Mouse (Mus musculus) brain, adult 2 months (tissue): ENCODE data around the gene Celf2.

Source experiments
- DNase-seq: peaks from one replicate; pipeline ENCODE4 v3.0.0; 2011; ENCODE audit warnings: low read depth, low spot score

The Celf2 gene

DNA sequence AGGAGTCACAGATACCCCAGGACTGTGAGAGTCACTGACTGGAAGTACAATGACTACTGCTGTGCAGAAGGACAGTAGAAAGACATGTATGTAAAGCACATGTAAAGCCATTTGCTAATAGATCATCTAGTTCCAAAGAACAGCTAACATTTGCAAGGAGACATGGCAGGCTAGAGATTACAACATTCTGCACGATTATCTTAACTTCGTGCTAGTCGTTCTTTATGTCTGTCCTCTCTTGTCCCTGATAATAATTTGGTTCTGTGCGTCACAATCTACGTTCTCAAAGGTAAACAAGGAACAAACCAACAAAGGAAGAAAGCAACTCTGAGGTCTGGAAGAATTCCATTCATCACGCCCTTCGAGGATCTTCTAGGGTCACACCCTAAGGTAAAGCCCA, 805.0 kb downstream of the Celf2 start:
- DNase-seq: no peak

- no peak for DNase-seq
Observed at GRCm38 (mm10) chr2:6696326-6696725, 813.0 kb downstream of the Celf2 start.

DNA sequence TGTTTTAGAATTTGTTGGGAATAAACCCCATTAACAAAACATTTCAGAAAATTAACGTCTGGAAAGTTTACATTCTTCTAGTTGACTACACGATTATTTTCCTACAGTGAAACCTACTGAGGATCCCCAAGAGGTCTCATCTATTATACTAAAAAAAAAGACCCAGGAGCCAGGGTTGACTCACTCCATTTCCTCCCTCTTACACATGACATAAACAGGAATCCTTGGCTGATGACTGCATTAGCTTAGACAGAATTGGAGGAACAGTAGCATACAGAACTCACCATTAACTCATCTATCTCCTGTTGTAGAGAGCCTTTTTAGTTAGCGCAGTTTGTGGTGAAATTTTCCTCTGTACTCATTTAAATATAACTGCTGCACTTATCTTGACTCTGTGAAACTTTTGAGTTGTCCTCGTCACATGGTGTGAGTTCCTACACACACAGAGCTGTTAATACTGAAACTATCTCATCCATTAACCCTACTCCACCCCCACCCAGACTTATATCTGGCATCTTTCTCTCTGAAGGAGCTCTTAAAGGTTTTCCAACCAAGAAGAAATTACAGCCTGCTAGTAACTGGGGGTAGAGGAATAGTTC, 813.9 kb downstream of the Celf2 start:
- peak; percentile 44 for DNase-seq

DNA sequence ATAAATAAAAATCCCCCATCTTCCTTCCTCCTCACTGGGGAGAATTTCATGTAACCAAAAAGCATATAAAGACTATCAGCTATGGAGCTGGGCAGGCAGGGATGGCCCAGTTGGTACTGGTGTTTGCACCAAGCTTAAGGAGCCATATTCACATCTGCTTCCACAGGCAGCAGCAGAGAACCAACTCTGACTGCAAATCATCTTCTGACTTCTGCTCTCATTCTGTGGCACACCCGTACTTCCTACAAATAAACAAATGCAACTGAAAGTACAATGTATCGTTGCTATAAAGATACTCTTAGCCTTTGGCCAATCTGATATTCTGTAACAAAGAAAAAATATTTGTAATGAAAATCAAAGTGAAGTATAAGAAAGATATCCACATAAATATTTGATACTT, 819.7 kb downstream of the Celf2 start:
- DNase-seq: no peak

GRCm38 (mm10) chr2:6678231-6678630, 831.1 kb downstream of the Celf2 start:
- DNase-seq: no peak

- DNase-seq: no peak
Observed at GRCm38 (mm10) chr2:6677457-6677856, 831.9 kb downstream of the Celf2 start.

DNA sequence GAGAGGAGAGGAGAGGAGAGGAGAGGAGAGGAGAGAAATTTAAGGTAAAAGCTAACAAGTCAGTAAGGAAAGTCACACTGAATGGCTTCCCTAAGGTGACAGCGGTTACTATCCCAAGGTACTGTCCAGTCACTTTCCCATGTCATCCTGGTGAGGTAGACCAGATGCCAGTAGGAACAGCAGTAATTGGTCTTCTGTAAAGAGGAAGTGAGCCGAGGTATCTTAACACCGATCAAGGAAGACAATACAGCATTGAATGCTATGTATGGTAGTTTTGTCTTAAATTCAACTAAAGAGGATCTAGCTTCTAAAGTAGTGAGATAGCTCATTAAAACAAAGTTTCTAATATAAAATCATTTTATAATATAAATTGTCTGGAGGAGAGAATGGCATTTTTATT, 835.0 kb downstream of the Celf2 start:
- DNase-seq: no peak

- no peak for DNase-seq
Observed at GRCm38 (mm10) chr2:6673418-6673817, 835.9 kb downstream of the Celf2 start.

- DNase-seq: peak; percentile 85
Observed at GRCm38 (mm10) chr2:6667611-6668010, 841.8 kb downstream of the Celf2 start.

DNA sequence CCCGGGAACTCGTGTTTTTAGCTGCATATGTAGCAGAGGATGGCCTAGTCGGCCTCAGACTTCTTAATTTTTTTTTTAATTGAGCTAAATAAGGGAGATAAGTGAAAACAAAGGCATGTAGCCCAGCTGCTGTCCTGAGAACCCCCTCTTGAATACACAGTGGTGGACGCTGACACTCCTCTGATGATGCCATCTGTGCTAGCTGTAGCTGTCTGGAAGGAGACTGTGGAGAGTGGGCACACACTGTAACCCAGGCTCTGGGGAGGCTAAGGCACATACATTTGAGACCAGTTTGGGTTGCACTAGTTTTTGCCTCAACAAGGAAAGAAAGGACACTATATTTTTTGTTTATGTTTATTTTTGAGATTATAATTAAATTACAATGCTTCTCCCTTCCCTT, 849.5 kb downstream of the Celf2 start:
- DNase-seq: no peak

DNA sequence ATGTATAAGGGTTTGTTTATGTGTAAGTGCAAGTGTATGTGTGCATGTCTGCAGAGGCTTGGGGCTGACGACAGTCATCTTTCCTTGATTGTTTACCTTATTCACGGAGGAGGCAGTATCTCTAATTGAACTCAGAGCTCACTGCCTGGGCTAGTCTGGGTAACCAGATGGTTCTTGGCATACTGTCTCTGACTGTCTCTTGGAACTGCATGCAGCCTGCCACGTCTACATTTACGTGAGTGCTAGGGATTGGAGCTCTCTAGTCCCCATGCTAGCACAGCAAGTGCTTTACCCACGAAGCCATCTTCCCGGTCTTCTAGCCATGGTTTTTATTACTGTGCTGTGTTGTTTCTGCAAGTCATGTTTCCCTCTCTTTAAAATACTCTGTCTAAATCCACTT, 855.6 kb downstream of the Celf2 start:
- DNase-seq: peak; percentile 79

- DNase-seq: no peak
Observed at GRCm38 (mm10) chr2:6651697-6652096, 857.7 kb downstream of the Celf2 start.

- no peak for DNase-seq
Observed at GRCm38 (mm10) chr2:6648877-6649276, 860.5 kb downstream of the Celf2 start.

DNA sequence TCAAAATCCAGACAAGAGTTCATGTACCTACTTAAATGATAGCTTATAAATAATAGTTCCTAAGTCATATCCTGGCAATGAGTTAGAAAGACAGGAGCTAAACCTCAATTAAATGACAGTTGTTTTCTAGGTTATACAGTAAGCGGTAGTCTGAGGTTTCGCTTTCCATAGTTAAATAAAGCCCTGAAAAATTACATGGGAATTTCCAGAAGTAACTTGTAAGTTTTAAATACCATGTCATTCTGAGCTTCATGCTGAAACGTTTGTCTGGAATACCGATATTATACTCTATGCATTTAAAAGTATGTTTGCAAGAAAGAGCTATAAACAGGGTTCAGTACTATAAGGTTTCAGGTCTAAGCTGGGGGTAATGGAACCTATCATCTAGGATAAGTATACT, 862.3 kb downstream of the Celf2 start:
- DNase-seq: no peak

DNA sequence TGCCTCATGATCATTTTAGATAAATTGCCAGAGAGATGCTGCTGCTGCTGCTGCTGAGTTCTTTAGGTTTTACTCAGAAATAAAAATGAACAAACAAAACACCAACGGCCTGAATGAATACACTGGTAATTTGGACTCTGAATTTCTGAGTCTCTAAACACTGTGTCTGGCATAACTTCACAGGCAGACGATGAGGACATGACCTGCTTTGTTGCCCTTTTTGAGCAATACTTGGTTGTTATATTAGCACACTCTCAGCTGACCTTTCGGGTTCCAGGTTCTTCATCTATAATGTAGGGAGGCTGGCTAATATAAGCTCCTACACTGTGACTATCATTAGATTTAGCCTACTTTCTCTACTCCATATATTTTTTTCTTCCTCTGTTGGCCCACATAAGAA, 863.0 kb downstream of the Celf2 start:
- DNase-seq: no peak

DNA sequence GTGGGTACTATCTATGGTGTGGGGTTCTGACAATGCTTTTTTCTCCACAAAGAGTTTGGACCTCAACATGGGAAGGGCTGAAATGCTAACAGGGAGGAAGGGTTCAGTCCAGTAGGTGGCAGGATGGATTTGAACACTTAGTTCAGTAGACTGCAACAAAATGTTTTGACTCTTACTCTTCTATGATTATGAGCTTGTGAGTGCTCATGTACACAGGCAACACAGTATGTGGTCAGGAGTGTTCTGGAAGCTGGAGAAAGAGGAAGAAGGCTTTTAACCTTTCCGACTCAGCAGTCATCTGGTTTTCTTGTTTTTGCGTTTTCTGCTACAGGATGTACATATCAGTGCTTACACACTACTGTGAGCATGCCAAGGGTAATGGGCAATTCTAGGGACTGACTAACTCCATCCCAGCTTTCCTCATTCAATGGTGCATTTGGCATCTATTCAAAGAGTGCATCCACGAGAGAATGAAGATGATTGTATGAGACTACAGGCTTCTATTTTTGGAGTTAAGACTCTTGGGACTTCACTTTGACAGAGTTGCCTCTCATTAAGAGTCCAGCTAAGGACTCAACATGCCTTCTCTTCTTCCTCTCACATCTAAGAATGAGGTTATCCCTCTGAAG, 867.0 kb downstream of the Celf2 start:
- DNase-seq: no peak

GRCm38 (mm10) chr2:6639370-6639769, 870.0 kb downstream of the Celf2 start:
- no peak for DNase-seq

- no peak for DNase-seq
Observed at GRCm38 (mm10) chr2:6637147-6637546, 872.2 kb downstream of the Celf2 start.

- DNase-seq: no peak
Observed at GRCm38 (mm10) chr2:6634899-6635298, 874.5 kb downstream of the Celf2 start.

GRCm38 (mm10) chr2:6633115-6633514, 876.2 kb downstream of the Celf2 start:
- DNase-seq: no peak

DNA sequence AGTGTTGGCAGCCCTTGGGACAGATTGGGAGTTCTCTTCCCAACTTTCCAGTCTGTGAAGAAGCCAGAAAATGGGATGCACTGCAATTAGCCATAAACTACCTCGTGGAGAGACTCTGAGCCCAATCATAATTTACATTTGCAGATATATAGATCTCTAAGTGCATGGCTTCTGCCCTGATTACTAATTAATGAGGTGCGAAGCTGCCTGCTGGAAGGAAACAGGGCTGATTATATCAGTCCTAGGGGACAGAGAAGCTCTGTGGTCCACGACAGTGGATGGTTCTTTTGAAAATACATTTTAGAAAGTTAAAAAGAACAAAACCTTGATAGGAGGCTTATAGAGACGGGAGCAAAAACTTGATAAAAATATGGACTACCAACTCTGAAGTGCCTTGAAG, 885.6 kb downstream of the Celf2 start:
- no peak for DNase-seq

DNA sequence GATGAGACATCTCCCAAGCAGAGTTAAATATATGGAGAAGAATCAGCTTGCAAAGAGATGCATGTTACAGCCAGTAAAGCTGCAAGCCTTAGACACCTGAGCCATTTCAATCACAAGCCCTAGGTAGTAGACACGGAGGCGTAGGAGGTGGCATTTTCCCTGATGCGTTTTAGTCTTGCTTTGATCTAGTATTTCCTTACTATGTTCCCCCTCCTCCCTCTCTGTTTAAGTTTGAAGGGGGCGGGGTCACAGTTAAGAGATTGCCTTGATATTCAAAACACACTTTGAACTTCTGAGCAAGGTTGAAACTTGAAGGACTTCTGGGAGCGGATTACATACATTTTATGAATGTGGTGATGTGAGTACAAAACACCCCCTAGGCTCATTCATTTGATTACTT, 887.3 kb downstream of the Celf2 start:
- DNase-seq: no peak

DNA sequence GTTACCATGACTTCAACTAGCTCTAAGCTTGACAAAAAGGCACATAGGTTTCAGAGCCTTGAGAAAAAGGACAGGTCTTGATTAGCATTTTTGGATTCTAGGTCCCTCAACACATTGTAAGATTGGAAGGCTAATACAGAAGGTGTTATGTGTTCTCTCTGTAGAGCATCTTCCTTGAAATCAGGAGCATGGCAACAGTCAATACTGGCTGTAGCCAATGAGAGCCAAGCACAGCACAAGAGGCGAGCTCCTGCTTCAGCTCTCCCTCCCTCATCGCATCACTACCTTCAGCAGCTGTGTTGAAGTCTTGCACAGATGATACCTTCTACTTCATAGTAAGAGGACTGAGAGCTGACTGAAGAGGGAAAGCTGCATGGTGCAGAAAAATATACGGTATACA, 890.5 kb downstream of the Celf2 start:
- DNase-seq: peak; percentile 50

- no peak for DNase-seq
Observed at GRCm38 (mm10) chr2:6618450-6618849, 890.9 kb downstream of the Celf2 start.
